Mouse (Mus musculus) T-cell, adult 66 days (primary cell): ENCODE data around the gene Tgif2lx2. TPM values are rescaled to one million over a fixed set of nuclear protein-coding genes. Genes with fewer than 3 reads are reported as not detected.

Experiments used
- total RNA-seq, 2 experiments: library from RNA; stranded (reverse); gene quantifications; 3 replicates in 1 of 2; 4 replicates in 1 of 2; pipeline ENCODE4 v1.2.4; 2023

The Tgif2lx2 gene
- not detected for total RNA-seq

GRCm38 (mm10) chrX:118426927-118427326, at the start of gene Tgif2lx2:
Gene Tgif2lx2, plus strand, starts transcription at chrX:118427227.

Other genes with a start within 250 kb of the Tgif2lx2 start
- not detected for gene Tgif2lx1, start 53.5 kb downstream of the Tgif2lx2 start, total RNA-seq